ENCODE assay signal across 19 mouse cellular contexts in genomic region chr17:15075033-15075432, GRCm38 (mm10). TPM values are rescaled to one million over a fixed set of nuclear protein-coding genes. Genes with fewer than 3 reads are reported as not detected.
DNase-seq lines count a peak whose midpoint lies in the region; ATAC-seq and TF ChIP-seq lines count a peak whose summit lies in the region.
"Had no signal": no experiment of that assay in that cellular context is flagged by ENCODE, and none has a peak within 500 bp of the region (broad histone marks: within the 10 kb centered on the region; RNA-seq: fewer than 3 reads in every experiment).

No protein-coding gene starts in this region.

- no peak for DNase-seq in forebrain, embryonic 10.5 days (ENCODE audit: extremely low spot score, low spot score)
- DNase-seq in forebrain, embryonic 11.5 days (ENCODE audit: low spot score) = no peak
- DNase-seq in lung, postnatal 0 days (ENCODE audit: low spot score) = peak; percentile 28
- DNase-seq in lung, postnatal 14 days = no peak
- DNase-seq in adrenal gland, postnatal 14 days = no peak
- DNase-seq: adrenal gland, postnatal 25 days; cerebellum, adult 9-10 months; heart, adult 18-20 months; thymus, postnatal 36 days had no signal

- no peaks in the 10 kb centered on the region for H3K9me3 ChIP-seq in forebrain, embryonic 10.5 days
- H3K9me3 ChIP-seq in forebrain, embryonic 11.5 days (ENCODE audit: control insufficient read depth, low read length) = no peaks in the 10 kb centered on the region
- no peaks in the 10 kb centered on the region for H3K9me3 ChIP-seq in lung, postnatal 0 days (ENCODE audit: low read length)
- H3K9me3 ChIP-seq in kidney, embryonic 16.5 days (ENCODE audit: low read length) = no peaks in the 10 kb centered on the region
- no peaks in the 10 kb centered on the region for H3K9me3 ChIP-seq in stomach, embryonic 16.5 days (replicated peaks; ENCODE audit: control insufficient read depth, low read length)
- H3K9me3 ChIP-seq: forebrain, embryonic 15.5 days; midbrain, embryonic 10.5 days had no signal

- TF ChIP-seq EP300 in lung, postnatal 0 days (IDR thresholded peaks at IDR 0.05) = no peak

- TF ChIP-seq CTCF in lung, postnatal 0 days (IDR thresholded peaks at IDR 0.05) = no peak

- H3K27ac ChIP-seq in forebrain, embryonic 10.5 days = peak overlapping the region; percentile 48; the same call in 1 of the 2 replicates
- H3K27ac ChIP-seq in forebrain, embryonic 11.5 days (ENCODE audit: low read depth, low read length) = no peak overlapping the region
- H3K27ac ChIP-seq in lung, postnatal 0 days (ENCODE audit: low read length) = no peak overlapping the region
- peak overlapping the region; percentile 56; the same call in 1 of the 2 replicates for H3K27ac ChIP-seq in kidney, embryonic 16.5 days (ENCODE audit: low read length)
- H3K27ac ChIP-seq in stomach, embryonic 16.5 days (ENCODE audit: low read length) = peak overlapping the region; percentile 60; the same call in 1 of the 2 replicates
- H3K27ac ChIP-seq: forebrain, embryonic 15.5 days; liver, embryonic 14.5 days; midbrain, embryonic 10.5 days had no signal

- WGBS in forebrain, embryonic 10.5 days = 82% methylated on average over 8 of the region's 8 CpGs
- WGBS in forebrain, embryonic 11.5 days = 80% methylated on average over 8 of the region's 8 CpGs
- 47% methylated on average over 8 of the region's 8 CpGs for WGBS in lung, postnatal 0 days
- WGBS in kidney, embryonic 16.5 days = 61% methylated on average over 8 of the region's 8 CpGs
- WGBS in stomach, embryonic 16.5 days = 63% methylated on average over 8 of the region's 8 CpGs

- no peaks in the 10 kb centered on the region for H3K27me3 ChIP-seq in forebrain, embryonic 10.5 days (ENCODE audit: poor library complexity, severe bottlenecking)
- no peaks in the 10 kb centered on the region for H3K27me3 ChIP-seq in forebrain, embryonic 11.5 days (ENCODE audit: control insufficient read depth, insufficient read depth, low read length)
- no peaks in the 10 kb centered on the region for H3K27me3 ChIP-seq in lung, postnatal 0 days (replicated peaks; ENCODE audit: insufficient read depth, low read length)
- H3K27me3 ChIP-seq in kidney, embryonic 16.5 days (ENCODE audit: insufficient read depth, low read length) = no peaks in the 10 kb centered on the region
- H3K27me3 ChIP-seq in stomach, embryonic 16.5 days (ENCODE audit: control insufficient read depth, insufficient read depth, low read length) = no peaks in the 10 kb centered on the region
- H3K27me3 ChIP-seq: CH12.LX; forebrain, embryonic 15.5 days had no signal

- H3K4me1 ChIP-seq in forebrain, embryonic 10.5 days = peaks cover 28% of the 10 kb centered on the region
- H3K4me1 ChIP-seq in forebrain, embryonic 11.5 days (replicated peaks; ENCODE audit: control insufficient read depth, insufficient read depth, low read length) = no peaks in the 10 kb centered on the region
- H3K4me1 ChIP-seq in lung, postnatal 0 days (ENCODE audit: insufficient read depth, low read depth, low read length) = no peaks in the 10 kb centered on the region
- peaks cover 15% of the 10 kb centered on the region; the same call in 1 of the 2 replicates for H3K4me1 ChIP-seq in kidney, embryonic 16.5 days (ENCODE audit: insufficient read depth, low read length)
- no peaks in the 10 kb centered on the region; the same call in 1 of the 2 replicates for H3K4me1 ChIP-seq in stomach, embryonic 16.5 days (ENCODE audit: control insufficient read depth, insufficient read depth, low read length)
- H3K4me1 ChIP-seq: forebrain, embryonic 15.5 days had no signal

- no peak for ATAC-seq in forebrain, embryonic 11.5 days (replicated peaks; ENCODE audit: low FRiP score)
- peak; percentile 68 for ATAC-seq in lung, postnatal 0 days
- peak; percentile 66 for ATAC-seq in kidney, embryonic 16.5 days (ENCODE audit: low FRiP score, low TSS enrichment)
- ATAC-seq in stomach, embryonic 16.5 days (ENCODE audit: insufficient read depth, low FRiP score) = peak; percentile 77
- ATAC-seq in CD4-positive, CD25-positive, alpha-beta regulatory T cell, adult 4 months = no peak
- ATAC-seq: forebrain, embryonic 15.5 days had no signal

- H3K4me3 ChIP-seq in forebrain, embryonic 10.5 days = no peak overlapping the region
- H3K4me3 ChIP-seq in forebrain, embryonic 11.5 days (ENCODE audit: low read depth, low read length) = no peak overlapping the region
- no peak overlapping the region for H3K4me3 ChIP-seq in lung, postnatal 0 days (ENCODE audit: low read depth, low read length)
- no peak overlapping the region for H3K4me3 ChIP-seq in kidney, embryonic 16.5 days (ENCODE audit: low read length)
- no peak overlapping the region for H3K4me3 ChIP-seq in stomach, embryonic 16.5 days (replicated peaks; ENCODE audit: low read length)
- H3K4me3 ChIP-seq: forebrain, embryonic 15.5 days; midbrain, embryonic 10.5 days had no signal

- no peak overlapping the region for H3K4me2 ChIP-seq in forebrain, embryonic 11.5 days (ENCODE audit: low read depth, low read length, severe bottlenecking)
- no peak overlapping the region for H3K4me2 ChIP-seq in lung, postnatal 0 days (replicated peaks; ENCODE audit: low read depth, low read length)
- H3K4me2 ChIP-seq in kidney, embryonic 16.5 days (replicated peaks; ENCODE audit: low read depth, low read length) = no peak overlapping the region
- no peak overlapping the region for H3K4me2 ChIP-seq in stomach, embryonic 16.5 days (ENCODE audit: low read depth, low read length)
- H3K4me2 ChIP-seq: forebrain, embryonic 15.5 days had no signal

- no peak overlapping the region for H3K9ac ChIP-seq in forebrain, embryonic 11.5 days (ENCODE audit: low read length)
- no peak overlapping the region for H3K9ac ChIP-seq in lung, postnatal 0 days (replicated peaks; ENCODE audit: low read depth)
- no peak overlapping the region for H3K9ac ChIP-seq in kidney, embryonic 16.5 days (replicated peaks; ENCODE audit: low read length)
- H3K9ac ChIP-seq in stomach, embryonic 16.5 days (ENCODE audit: low read length) = 0 out of 2 replicates have a peak overlapping the region, but pooled peaks have one; percentile 0
- H3K9ac ChIP-seq: forebrain, embryonic 15.5 days; liver, embryonic 14.5 days had no signal

- H3K36me3 ChIP-seq in forebrain, embryonic 10.5 days (replicated peaks) = no peaks in the 10 kb centered on the region; the same call in 1 of the 2 replicates
- no peaks in the 10 kb centered on the region for H3K36me3 ChIP-seq in forebrain, embryonic 11.5 days (ENCODE audit: control insufficient read depth, insufficient read depth, low read length)
- H3K36me3 ChIP-seq in lung, postnatal 0 days (ENCODE audit: insufficient read depth, low read length) = no peaks in the 10 kb centered on the region
- H3K36me3 ChIP-seq in kidney, embryonic 16.5 days (ENCODE audit: insufficient read depth, low read length) = no peaks in the 10 kb centered on the region
- H3K36me3 ChIP-seq in stomach, embryonic 16.5 days (ENCODE audit: control insufficient read depth, insufficient read depth, low read length) = no peaks in the 10 kb centered on the region
- H3K36me3 ChIP-seq: forebrain, embryonic 15.5 days; midbrain, embryonic 10.5 days had no signal

RNA-seq across cellular contexts. Expression of gene Gm3448, which starts 33.7 kb away (rescaled TPM):
- 4.8 and 6.6 TPM in 2 replicates for polyA plus RNA-seq in forebrain, embryonic 10.5 days (2016; fragmentation: Nextera tagmentation; extraction: Ambion mirVana)
- 4.2 and 4.6 TPM in 2 replicates for polyA plus RNA-seq in forebrain, embryonic 11.5 days (2014; fragmentation: Nextera tagmentation; extraction: Ambion mirVana)
- polyA plus RNA-seq in lung, postnatal 0 days (2015; fragmentation: Nextera tagmentation; extraction: Ambion mirVana) = 4.4 and 5.0 TPM in 2 replicates
- polyA plus RNA-seq in kidney, embryonic 16.5 days (2015; fragmentation: Nextera tagmentation; extraction: Ambion mirVana) = 2.8 and 3.0 TPM in 2 replicates
- 3.3 and 3.6 TPM in 2 replicates for polyA plus RNA-seq in stomach, embryonic 16.5 days (2015; fragmentation: Nextera tagmentation; extraction: Ambion mirVana)
- 1 to 10 TPM; 1.1 to 2.0 TPM for polyA plus RNA-seq in CD4-positive, CD25-positive, alpha-beta regulatory T cell, adult 4 months (2017; shearing (Covaris generic))
- 4.4 and 5.5 TPM in 2 replicates for total RNA-seq in adrenal gland, postnatal 14 days (2021)

RNA-seq across cellular contexts. Expression of gene Tcte3, which starts 33.7 kb away (rescaled TPM):
- 0.86 and 1.0 TPM in 2 replicates for polyA plus RNA-seq in forebrain, embryonic 10.5 days (2016; fragmentation: Nextera tagmentation; extraction: Ambion mirVana)
- polyA plus RNA-seq in forebrain, embryonic 11.5 days (2014; fragmentation: Nextera tagmentation; extraction: Ambion mirVana) = not detected in 2 replicates
- polyA plus RNA-seq in lung, postnatal 0 days (2015; fragmentation: Nextera tagmentation; extraction: Ambion mirVana) = 1.1 and 1.2 TPM in 2 replicates
- 0.42 TPM in 1 of 2 replicates, not detected in the other for polyA plus RNA-seq in kidney, embryonic 16.5 days (2015; fragmentation: Nextera tagmentation; extraction: Ambion mirVana)
- 1.2 and 1.4 TPM in 2 replicates for polyA plus RNA-seq in stomach, embryonic 16.5 days (2015; fragmentation: Nextera tagmentation; extraction: Ambion mirVana)
- polyA plus RNA-seq in CD4-positive, CD25-positive, alpha-beta regulatory T cell, adult 4 months (2017; shearing (Covaris generic)) = 1 to 10 TPM; 3.0 to 3.9 TPM
- 1.9 and 2.3 TPM in 2 replicates for total RNA-seq in adrenal gland, postnatal 14 days (2021)
- total RNA-seq: gastrocnemius, adult 18-20 months; heart, postnatal 25 days had no signal
- polyA plus RNA-seq: forebrain, embryonic 15.5 days; small intestine, adult 2 months had no signal

RNA-seq across cellular contexts. Expression of gene Ermard, which starts 34.0 kb away (rescaled TPM):
- 98.4 and 101 TPM in 2 replicates for polyA plus RNA-seq in forebrain, embryonic 10.5 days (2016; fragmentation: Nextera tagmentation; extraction: Ambion mirVana)
- 98.2 and 107 TPM in 2 replicates for polyA plus RNA-seq in forebrain, embryonic 11.5 days (2014; fragmentation: Nextera tagmentation; extraction: Ambion mirVana)
- 49.6 and 59.4 TPM in 2 replicates for polyA plus RNA-seq in lung, postnatal 0 days (2015; fragmentation: Nextera tagmentation; extraction: Ambion mirVana)
- 79.6 and 93.2 TPM in 2 replicates for polyA plus RNA-seq in kidney, embryonic 16.5 days (2015; fragmentation: Nextera tagmentation; extraction: Ambion mirVana)
- polyA plus RNA-seq in stomach, embryonic 16.5 days (2015; fragmentation: Nextera tagmentation; extraction: Ambion mirVana) = 65.3 and 72.4 TPM in 2 replicates
- polyA plus RNA-seq in CD4-positive, CD25-positive, alpha-beta regulatory T cell, adult 4 months (2017; shearing (Covaris generic)) = 100 to 1,000 TPM; 128 to 152 TPM
- 50.0 and 59.9 TPM in 2 replicates for total RNA-seq in adrenal gland, postnatal 14 days (2021)

Comparison
In these comparisons a context has a peak if more than half of its experiments do, and no peak if none do; other contexts are left out.
1. H3K27ac ChIP-seq: peak in forebrain, embryonic 10.5 days (single experiment), kidney, embryonic 16.5 days (single experiment) and stomach, embryonic 16.5 days (single experiment); none in forebrain, embryonic 11.5 days (single experiment) and lung, postnatal 0 days (single experiment).
2. ATAC-seq: peak in lung, postnatal 0 days (single experiment), kidney, embryonic 16.5 days (single experiment) and stomach, embryonic 16.5 days (single experiment); none in forebrain, embryonic 11.5 days (single experiment) and CD4-positive, CD25-positive, alpha-beta regulatory T cell, adult 4 months (single experiment).